Mouse (Mus musculus) regulatory T cell (primary cell): ENCODE results near the gene Cadps.

Experiments used
- in situ Hi-C: fragments of 300-600 bp; cut with MboI, MseI; formaldehyde crosslinking; loops from one replicate; pipeline ENCODE4 v1.15.1; 2025; ENCODE audit warnings: high pct_unique_total_duplicates

Cadps gene

GRCm38 (mm10) chr14:12730979-12731378, 91.9 kb downstream of the Cadps start:
- in situ Hi-C loops: no loop called here

GRCm38 (mm10) chr14:12722452-12723194, 100.3 kb downstream of the Cadps start:
- in situ Hi-C loops: no loop called here

- in situ Hi-C loops: no loop called here
Measured at GRCm38 (mm10) chr14:12718766-12719165, 104.1 kb downstream of the Cadps start.

GRCm38 (mm10) chr14:12715906-12716659, 106.8 kb downstream of the Cadps start:
- in situ Hi-C loops: no loop called here

GRCm38 (mm10) chr14:12707395-12707794, 115.5 kb downstream of the Cadps start:
- in situ Hi-C loops: no loop called here

GRCm38 (mm10) chr14:12704461-12704860, 118.4 kb downstream of the Cadps start:
- in situ Hi-C loops: no loop called here

- in situ Hi-C loops: no loop called here
Measured at GRCm38 (mm10) chr14:12690201-12690600, 132.7 kb downstream of the Cadps start.

- in situ Hi-C loops: no loop called here
Measured at GRCm38 (mm10) chr14:12685015-12685414, 137.9 kb downstream of the Cadps start.

- in situ Hi-C loops: no loop called here
Measured at GRCm38 (mm10) chr14:12680819-12681638, 141.8 kb downstream of the Cadps start.

- in situ Hi-C loops: no loop called here
Measured at GRCm38 (mm10) chr14:12661430-12661829, 161.4 kb downstream of the Cadps start.

GRCm38 (mm10) chr14:12657351-12657750, 165.5 kb downstream of the Cadps start:
- in situ Hi-C loops: no loop called here

- in situ Hi-C loops: no loop called here
Measured at GRCm38 (mm10) chr14:12642868-12643512, 179.9 kb downstream of the Cadps start.

GRCm38 (mm10) chr14:12638762-12639161, 184.1 kb downstream of the Cadps start:
- in situ Hi-C loops: loop anchor here (10.0 kb wide), 1 partner anchor 954 kb away; no protein-coding TSS in a partner anchor

- in situ Hi-C loops: loop anchor here (10.0 kb wide), 1 partner anchor 952 kb away; no protein-coding TSS in a partner anchor
Measured at GRCm38 (mm10) chr14:12637121-12637754, 185.6 kb downstream of the Cadps start.

- in situ Hi-C loops: loop anchor here (25.0 kb wide), 1 partner anchor 1538 kb away; no protein-coding TSS in a partner anchor
Measured at GRCm38 (mm10) chr14:12624256-12625130, 198.4 kb downstream of the Cadps start.

GRCm38 (mm10) chr14:12607025-12607424, 215.9 kb downstream of the Cadps start:
- in situ Hi-C loops: loop anchor here (25.0 kb wide), 1 partner anchor 1555 kb away; no protein-coding TSS in a partner anchor

- in situ Hi-C loops: loop anchor here (25.0 kb wide), 1 partner anchor 1556 kb away; no protein-coding TSS in a partner anchor
Measured at GRCm38 (mm10) chr14:12606202-12606601, 216.7 kb downstream of the Cadps start.

- in situ Hi-C loops: loop anchor here (25.0 kb wide), 1 partner anchor 1560 kb away; no protein-coding TSS in a partner anchor
Measured at GRCm38 (mm10) chr14:12602080-12602479, 220.8 kb downstream of the Cadps start.

GRCm38 (mm10) chr14:12595326-12595725, 227.6 kb downstream of the Cadps start:
- in situ Hi-C loops: no loop called here
